Mouse (Mus musculus): ENCODE results near the gene Sec61a2. TPM values are rescaled to one million over a fixed set of nuclear protein-coding genes. Genes with fewer than 3 reads are reported as not detected.
A peak's percentile ranks its signal among the peaks of the same experiment; 100 is the strongest.

The Sec61a2 gene
- polyA plus RNA-seq, 1 experiment from 2014 or later: 14.3 TPM

DNA sequence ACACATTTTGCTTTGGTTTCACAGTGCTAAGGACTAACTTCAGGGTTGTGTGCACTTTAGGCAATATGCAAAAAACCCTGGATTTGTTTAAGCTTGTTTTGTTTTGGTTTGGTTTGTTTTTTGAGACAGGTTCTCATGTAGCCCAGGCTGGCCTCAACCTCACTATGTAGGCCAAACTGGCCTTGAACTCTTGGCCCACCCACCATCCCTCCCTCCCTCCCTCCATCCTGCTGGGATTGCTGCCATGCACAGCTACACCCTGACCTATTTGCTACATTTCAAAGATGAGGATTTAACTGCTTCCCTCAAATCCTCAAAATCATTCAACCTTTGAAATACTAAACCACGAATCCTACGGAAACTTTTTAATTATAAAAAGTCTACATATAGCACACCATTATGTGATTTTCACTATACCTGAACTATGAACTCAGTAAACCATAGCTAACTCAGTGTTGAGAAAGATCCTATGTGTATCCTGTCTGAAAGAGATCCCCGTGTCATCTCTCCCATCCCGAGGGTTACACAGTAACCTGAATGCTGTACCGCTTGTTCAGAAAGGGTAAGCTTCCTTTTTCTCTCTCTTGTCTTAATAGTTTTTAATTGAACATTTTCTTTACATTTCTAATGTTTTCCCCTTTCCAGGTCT is 69.8 kb downstream of the Sec61a2 start:
- Histone ChIP-seq H3K9ac (no peak overlapping the region), H3K4me3 (replicated peaks) (no peak overlapping the region), H3K4me2 (no peak overlapping the region), H3K9me3 (replicated peaks) (no peaks in the 10 kb centered on the region), H3K27me3 (no peaks in the 10 kb centered on the region), H3K4me1 (replicated peaks) (peaks cover 15% of the 10 kb centered on the region; the same call in 1 of the 2 replicates), H3K36me3 (peaks cover 56% of the 10 kb centered on the region), H3K27ac (peak overlapping the region; percentile 53)
- DNase-seq (no peak), ATAC-seq (ENCODE audit: low read depth) (0 out of 2 replicates have a peak, but pooled peaks have one; percentile 46)
- WGBS (ENCODE audit: insufficient replicate concordance): 86% methylated on average over 5 of the region's 5 CpGs

DNA sequence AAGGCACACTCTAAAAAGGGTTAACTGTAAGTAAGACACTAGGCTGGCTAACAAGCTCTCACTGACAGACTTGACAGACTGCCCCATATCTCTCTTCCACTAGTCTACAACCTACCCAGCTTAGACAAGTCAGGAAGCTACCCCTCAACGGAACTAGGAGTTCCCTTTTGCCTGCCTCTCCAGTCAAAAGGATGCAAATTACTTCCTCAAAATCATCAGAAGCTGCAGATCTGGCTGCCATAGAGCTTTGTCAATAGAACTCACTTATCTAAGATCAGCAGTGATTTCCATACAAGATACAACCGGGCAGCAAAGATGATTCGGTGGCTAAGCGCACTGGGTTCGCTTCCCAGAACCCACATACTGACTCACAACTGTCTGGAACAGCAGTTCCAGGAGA is 70.5 kb downstream of the Sec61a2 start:
- H3K27me3 ChIP-seq: no peaks in the 10 kb centered on the region
- H3K9me3 ChIP-seq (replicated peaks): no peaks in the 10 kb centered on the region
- peak overlapping the region; percentile 16 for H3K27ac ChIP-seq
- WGBS (ENCODE audit: insufficient replicate concordance): 42% methylated on average over 5 of the region's 5 CpGs
- DNase-seq (no peak), ATAC-seq (ENCODE audit: low read depth) (no peak)
- H3K4me1 ChIP-seq (replicated peaks): peaks cover 15% of the 10 kb centered on the region; the same call in 1 of the 2 replicates
- H3K9ac ChIP-seq: no peak overlapping the region
- no peak overlapping the region for H3K4me2 ChIP-seq
- no peak overlapping the region for H3K4me3 ChIP-seq (replicated peaks)
- H3K36me3 ChIP-seq: peaks cover 58% of the 10 kb centered on the region

DNA sequence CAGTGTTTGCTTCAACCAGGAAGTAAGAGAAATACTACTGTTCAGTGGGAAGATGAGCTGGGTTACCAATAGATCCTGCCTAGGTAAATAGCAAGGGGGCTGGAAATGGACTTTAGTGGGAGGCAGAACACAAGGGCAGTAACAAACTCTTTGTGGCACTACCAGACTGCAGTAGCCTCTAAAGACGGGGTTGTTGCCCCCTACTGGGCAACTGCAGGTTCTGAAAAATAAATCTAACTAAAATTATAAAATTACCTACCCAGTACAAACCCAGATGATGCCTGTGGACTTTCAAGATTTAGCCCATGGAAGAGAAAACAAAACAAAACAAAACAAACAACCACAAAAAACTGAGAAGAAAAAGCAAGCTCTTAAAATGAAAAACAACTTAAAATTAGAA is 71.0 kb downstream of the Sec61a2 start:
- DNase-seq: no peak
- no peak overlapping the region for H3K4me3 ChIP-seq (replicated peaks)
- H3K36me3 ChIP-seq: peaks cover 62% of the 10 kb centered on the region
- H3K9ac ChIP-seq: no peak overlapping the region
- H3K4me1 ChIP-seq (replicated peaks): peaks cover 15% of the 10 kb centered on the region; the same call in 1 of the 2 replicates
- no peaks in the 10 kb centered on the region for H3K27me3 ChIP-seq
- no peak for ATAC-seq (ENCODE audit: low read depth)
- H3K27ac ChIP-seq: no peak overlapping the region
- no peak overlapping the region for H3K4me2 ChIP-seq
- 21% methylated on average over 1 of the region's 1 CpGs for WGBS (ENCODE audit: insufficient replicate concordance)
- no peaks in the 10 kb centered on the region for H3K9me3 ChIP-seq (replicated peaks)

DNA sequence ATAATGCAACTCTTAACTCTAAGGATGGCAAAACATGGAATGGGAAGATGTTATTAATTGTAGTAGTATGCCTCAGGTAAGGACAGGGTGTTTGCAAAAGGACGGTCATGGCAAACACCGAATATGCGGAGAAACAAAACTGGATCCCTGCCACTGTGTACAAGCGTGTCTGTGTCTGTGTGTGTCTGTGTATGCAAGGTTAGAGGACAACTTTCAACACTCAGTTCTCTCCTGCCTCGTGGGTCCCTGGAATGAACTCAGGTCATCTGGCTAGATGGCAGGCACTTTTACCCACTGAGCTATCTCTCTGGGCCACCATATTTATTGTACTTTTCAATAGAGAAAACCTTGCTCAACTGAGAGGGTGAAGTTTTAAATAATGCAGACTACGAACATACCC is 72.8 kb downstream of the Sec61a2 start:
- Histone ChIP-seq H3K36me3 (peaks cover 70% of the 10 kb centered on the region), H3K4me2 (no peak overlapping the region), H3K27me3 (no peaks in the 10 kb centered on the region), H3K4me3 (replicated peaks) (no peak overlapping the region), H3K4me1 (replicated peaks) (peaks cover 15% of the 10 kb centered on the region; the same call in 1 of the 2 replicates), H3K9ac (no peak overlapping the region), H3K9me3 (replicated peaks) (no peaks in the 10 kb centered on the region), H3K27ac (no peak overlapping the region)
- DNase-seq (no peak), ATAC-seq (ENCODE audit: low read depth) (no peak)
- WGBS (ENCODE audit: insufficient replicate concordance): 86% methylated on average over 6 of the region's 6 CpGs

DNA sequence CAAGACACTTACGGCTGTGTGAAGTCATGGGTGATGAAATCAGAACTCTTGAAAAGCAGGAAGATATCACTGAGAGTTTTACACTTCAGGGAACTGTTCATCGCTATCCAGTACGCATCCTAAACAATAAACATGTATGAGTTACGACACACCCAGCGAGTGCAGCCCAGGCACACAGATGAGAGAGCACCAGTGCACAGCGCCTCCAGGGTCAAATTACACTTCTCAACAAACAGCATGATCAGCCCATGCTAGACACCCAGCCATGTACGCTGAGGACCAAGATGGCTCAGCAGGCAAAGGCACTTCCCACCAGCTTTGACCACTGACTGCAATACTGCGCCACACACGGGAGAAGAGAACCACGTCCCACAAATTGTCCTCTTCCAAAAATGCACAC is 74.0 kb downstream of the Sec61a2 start:
- H3K4me3 ChIP-seq (replicated peaks): no peak overlapping the region
- ATAC-seq (ENCODE audit: low read depth) (no peak), DNase-seq (no peak)
- H3K36me3 ChIP-seq: peaks cover 70% of the 10 kb centered on the region
- WGBS (ENCODE audit: insufficient replicate concordance): 85% methylated on average over 10 of the region's 10 CpGs
- no peak overlapping the region for H3K9ac ChIP-seq
- H3K27ac ChIP-seq: no peak overlapping the region
- no peak overlapping the region for H3K4me2 ChIP-seq
- H3K4me1 ChIP-seq (replicated peaks): peaks cover 15% of the 10 kb centered on the region; the same call in 1 of the 2 replicates
- H3K9me3 ChIP-seq (replicated peaks): no peaks in the 10 kb centered on the region
- H3K27me3 ChIP-seq: no peaks in the 10 kb centered on the region

Other genes with a start within 250 kb of the Sec61a2 start
- 0.82 and 0.90 TPM in 2 replicates for gene Camk1d, start 180.9 kb downstream of the Sec61a2 start, polyA plus RNA-seq (2015; fragmentation: Nextera tagmentation; extraction: Ambion mirVana)
- 70.1 and 84.3 TPM in 2 replicates for gene Nudt5, start 50.4 kb downstream of the Sec61a2 start, polyA plus RNA-seq (2015; fragmentation: Nextera tagmentation; extraction: Ambion mirVana)
- 170 and 213 TPM in 2 replicates for gene Cdc123, start 50.3 kb downstream of the Sec61a2 start, polyA plus RNA-seq (2015; fragmentation: Nextera tagmentation; extraction: Ambion mirVana)
- 0.36 and 0.87 TPM in 2 replicates for gene Gm13199, start 32.5 kb downstream of the Sec61a2 start, polyA plus RNA-seq (2015; fragmentation: Nextera tagmentation; extraction: Ambion mirVana)
- 1.4 and 2.0 TPM in 2 replicates for gene Dhtkd1, start 47.4 kb upstream of the Sec61a2 start, polyA plus RNA-seq (2015; fragmentation: Nextera tagmentation; extraction: Ambion mirVana)
- 4.5 and 5.8 TPM in 2 replicates for gene Upf2, start 56.0 kb upstream of the Sec61a2 start, polyA plus RNA-seq (2015; fragmentation: Nextera tagmentation; extraction: Ambion mirVana)
- gene Proser2, start 234.8 kb upstream of the Sec61a2 start, polyA plus RNA-seq (2015; fragmentation: Nextera tagmentation; extraction: Ambion mirVana): 4.5 and 5.2 TPM in 2 replicates

Data from liver, embryonic 13.5 days (tissue).